Mouse (Mus musculus): ENCODE results near the gene Zfand2b. TPM values are rescaled to one million over a fixed set of nuclear protein-coding genes. Genes with fewer than 3 reads are reported as not detected.
A peak's percentile ranks its signal among the peaks of the same experiment; 100 is the strongest.

Zfand2b gene
- polyA plus RNA-seq, 1 experiment from 2014 or later = 37.6 TPM

DNA sequence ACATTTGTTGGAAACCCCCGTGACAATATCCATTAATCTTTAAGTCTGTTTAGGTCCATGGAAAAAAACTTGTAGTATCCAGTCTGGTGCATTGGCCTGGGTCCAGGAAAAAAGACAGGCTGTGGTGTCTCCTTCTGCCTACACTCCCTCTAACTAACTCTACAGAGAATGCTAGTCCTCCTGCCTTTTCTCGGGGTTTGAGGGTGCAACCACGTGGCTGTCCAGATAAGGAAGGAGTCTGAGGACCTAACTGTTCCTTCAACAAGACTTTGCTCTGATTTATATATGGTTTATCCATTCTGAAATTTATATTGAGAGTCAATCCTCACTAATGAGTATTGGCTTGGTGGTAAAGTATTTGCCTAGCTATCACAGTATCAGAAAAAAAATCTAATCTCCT lies 12.6 kb upstream of the Zfand2b start:
- Histone ChIP-seq H3K4me2 (ENCODE audit: low read depth, low read length) (no peak overlapping the region), H3K27ac (replicated peaks; ENCODE audit: low read depth, low read length) (no peak overlapping the region), H3K9me3 (ENCODE audit: control insufficient read depth, low read length) (no peaks in the 10 kb centered on the region), H3K4me1 (ENCODE audit: control insufficient read depth, insufficient read depth, low read length) (no peaks in the 10 kb centered on the region), H3K4me3 (ENCODE audit: low read depth, low read length) (no peak overlapping the region), H3K9ac (ENCODE audit: low read depth, low read length) (no peak overlapping the region), H3K36me3 (ENCODE audit: control insufficient read depth, insufficient read depth, low read length) (no peaks in the 10 kb centered on the region), H3K27me3 (replicated peaks; ENCODE audit: control insufficient read depth, insufficient read depth, low read length) (no peaks in the 10 kb centered on the region)
- DNase-seq (ENCODE audit: low spot score) = no peak
- no peak for ATAC-seq (ENCODE audit: low read depth)
- 65% methylated on average over 3 of the region's 3 CpGs for WGBS

DNA sequence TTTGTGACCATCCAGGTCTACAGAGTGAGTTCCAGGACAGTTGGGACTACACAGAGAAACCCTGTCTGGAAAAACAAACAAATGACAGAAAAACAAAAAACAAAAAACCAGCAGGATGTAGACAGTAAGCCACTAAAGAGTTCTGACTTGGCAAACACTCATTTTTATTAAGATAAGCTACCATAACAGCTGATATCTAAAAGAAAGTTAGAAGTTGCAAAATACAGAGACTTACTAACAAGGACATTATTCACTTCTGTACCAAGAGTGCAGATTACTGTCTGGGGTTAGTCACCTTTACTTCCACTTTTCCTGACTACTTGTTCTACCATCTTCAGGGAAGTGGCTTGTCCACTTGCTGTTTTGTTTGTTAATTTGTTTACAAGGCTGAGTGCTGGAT lies 9.5 kb upstream of the Zfand2b start:
- Histone ChIP-seq H3K9me3 (ENCODE audit: control insufficient read depth, low read length) (no peaks in the 10 kb centered on the region), H3K4me3 (ENCODE audit: low read depth, low read length) (no peak overlapping the region), H3K4me1 (ENCODE audit: control insufficient read depth, insufficient read depth, low read length) (no peaks in the 10 kb centered on the region), H3K36me3 (ENCODE audit: control insufficient read depth, insufficient read depth, low read length) (no peaks in the 10 kb centered on the region), H3K9ac (ENCODE audit: low read depth, low read length) (no peak overlapping the region), H3K27me3 (replicated peaks; ENCODE audit: control insufficient read depth, insufficient read depth, low read length) (no peaks in the 10 kb centered on the region), H3K27ac (replicated peaks; ENCODE audit: low read depth, low read length) (no peak overlapping the region), H3K4me2 (ENCODE audit: low read depth, low read length) (no peak overlapping the region)
- ATAC-seq (ENCODE audit: low read depth) (no peak), DNase-seq (ENCODE audit: low spot score) (no peak)

DNA sequence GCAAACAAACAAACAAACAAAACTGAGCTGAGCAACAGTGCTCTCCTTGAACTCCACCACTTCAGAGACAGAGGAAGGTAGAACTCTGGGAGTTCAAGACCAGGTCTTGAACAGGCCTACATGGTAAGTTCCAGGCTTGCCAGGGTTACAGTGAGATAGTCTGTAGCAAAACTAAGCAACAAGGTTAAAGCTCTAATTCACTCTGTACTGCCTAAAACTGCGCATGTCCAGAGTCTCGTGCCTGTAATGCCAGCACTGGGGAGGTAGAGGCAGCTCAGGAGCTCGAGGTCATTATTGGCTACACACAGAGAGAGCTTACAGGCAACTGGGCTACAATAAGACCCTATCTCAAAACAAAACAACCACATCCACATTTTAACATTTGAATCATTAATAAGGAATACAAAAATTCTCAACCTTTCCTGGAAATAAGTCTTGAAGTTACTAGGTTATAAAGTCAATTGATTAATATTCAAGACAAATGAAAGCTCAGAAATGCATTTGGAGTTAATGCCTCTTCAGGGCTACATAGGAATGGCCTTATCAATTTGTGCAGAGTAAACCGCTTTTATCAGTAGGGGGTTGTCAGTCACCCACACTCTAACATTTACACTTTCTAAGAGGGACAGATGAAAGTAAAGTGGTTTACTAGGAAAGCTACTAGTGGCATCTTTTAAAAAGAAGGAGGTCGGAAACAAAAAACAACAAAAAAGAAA lies 8.7 kb upstream of the Zfand2b start:
- H3K9ac ChIP-seq (ENCODE audit: low read depth, low read length) = no peak overlapping the region
- H3K36me3 ChIP-seq (ENCODE audit: control insufficient read depth, insufficient read depth, low read length) = no peaks in the 10 kb centered on the region
- H3K4me2 ChIP-seq (ENCODE audit: low read depth, low read length) = no peak overlapping the region
- no peaks in the 10 kb centered on the region for H3K4me1 ChIP-seq (ENCODE audit: control insufficient read depth, insufficient read depth, low read length)
- no peaks in the 10 kb centered on the region for H3K9me3 ChIP-seq (ENCODE audit: control insufficient read depth, low read length)
- H3K27ac ChIP-seq (replicated peaks; ENCODE audit: low read depth, low read length) = no peak overlapping the region
- 61% methylated on average over 5 of the region's 5 CpGs for WGBS
- no peak for DNase-seq (ENCODE audit: low spot score)
- ATAC-seq (ENCODE audit: low read depth) = no peak
- H3K27me3 ChIP-seq (replicated peaks; ENCODE audit: control insufficient read depth, insufficient read depth, low read length) = no peaks in the 10 kb centered on the region
- no peak overlapping the region for H3K4me3 ChIP-seq (ENCODE audit: low read depth, low read length)

DNA sequence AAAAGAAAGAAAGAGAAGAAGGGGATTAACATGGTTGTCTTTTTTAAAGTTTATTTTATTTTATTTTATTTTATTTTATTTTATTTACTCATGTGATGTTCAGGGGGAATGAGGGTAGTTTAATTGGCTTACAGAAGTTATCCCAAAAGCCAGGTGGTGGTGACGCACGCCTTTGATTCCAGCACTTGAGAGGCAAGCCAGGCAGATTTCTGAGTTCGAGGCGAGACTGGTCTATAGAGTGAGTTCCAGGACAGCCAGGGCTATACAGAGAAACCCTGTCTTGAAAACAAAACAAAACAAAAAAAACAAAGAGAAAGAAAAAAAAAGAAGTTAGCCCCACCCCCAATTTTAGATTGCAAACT lies 8.2 kb upstream of the Zfand2b start:
- Histone ChIP-seq H3K4me2 (ENCODE audit: low read depth, low read length) (no peak overlapping the region), H3K4me1 (ENCODE audit: control insufficient read depth, insufficient read depth, low read length) (no peaks in the 10 kb centered on the region), H3K9me3 (ENCODE audit: control insufficient read depth, low read length) (no peaks in the 10 kb centered on the region), H3K27me3 (replicated peaks; ENCODE audit: control insufficient read depth, insufficient read depth, low read length) (no peaks in the 10 kb centered on the region), H3K4me3 (ENCODE audit: low read depth, low read length) (no peak overlapping the region), H3K27ac (replicated peaks; ENCODE audit: low read depth, low read length) (no peak overlapping the region), H3K9ac (ENCODE audit: low read depth, low read length) (no peak overlapping the region), H3K36me3 (ENCODE audit: control insufficient read depth, insufficient read depth, low read length) (no peaks in the 10 kb centered on the region)
- DNase-seq (ENCODE audit: low spot score) (no peak), ATAC-seq (ENCODE audit: low read depth) (no peak)
- 86% methylated on average over 4 of the region's 4 CpGs for WGBS

DNA sequence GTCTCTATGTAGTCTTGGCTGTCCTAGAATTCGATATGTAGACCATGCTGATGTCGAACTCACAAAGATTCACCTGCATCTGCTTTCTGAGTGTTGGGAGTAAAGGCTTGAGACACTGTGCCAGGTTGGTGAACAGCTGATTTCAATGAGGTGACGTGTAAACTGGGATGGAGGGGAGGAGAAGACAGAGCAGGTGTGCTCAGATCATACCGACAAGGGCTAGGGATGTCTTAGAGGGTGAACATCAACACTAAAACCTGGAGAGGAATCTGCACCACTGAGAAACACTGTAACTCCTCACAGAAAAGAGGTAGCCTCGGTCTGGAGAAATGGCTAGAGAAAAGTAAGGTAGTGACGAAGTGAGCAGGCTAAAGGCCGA lies 364 bp upstream of the Zfand2b start:
- ATAC-seq (ENCODE audit: low read depth) (peak; percentile 16; the same call in 1 of the 2 replicates), DNase-seq (ENCODE audit: low spot score) (no peak)
- no peaks in the 10 kb centered on the region for H3K9me3 ChIP-seq (ENCODE audit: control insufficient read depth, low read length)
- peak overlapping the region; percentile 63 for H3K4me3 ChIP-seq (ENCODE audit: low read depth, low read length)
- no peaks in the 10 kb centered on the region for H3K27me3 ChIP-seq (replicated peaks; ENCODE audit: control insufficient read depth, insufficient read depth, low read length)
- peaks cover 7% of the 10 kb centered on the region for H3K4me1 ChIP-seq (ENCODE audit: control insufficient read depth, insufficient read depth, low read length)
- peak overlapping the region; percentile 75 for H3K9ac ChIP-seq (ENCODE audit: low read depth, low read length)
- peaks cover 33% of the 10 kb centered on the region for H3K36me3 ChIP-seq (ENCODE audit: control insufficient read depth, insufficient read depth, low read length)
- H3K4me2 ChIP-seq (ENCODE audit: low read depth, low read length) = peak overlapping the region; percentile 62
- peak overlapping the region; percentile 85 for H3K27ac ChIP-seq (replicated peaks; ENCODE audit: low read depth, low read length)
- WGBS = 12% methylated on average over 7 of the region's 7 CpGs

DNA sequence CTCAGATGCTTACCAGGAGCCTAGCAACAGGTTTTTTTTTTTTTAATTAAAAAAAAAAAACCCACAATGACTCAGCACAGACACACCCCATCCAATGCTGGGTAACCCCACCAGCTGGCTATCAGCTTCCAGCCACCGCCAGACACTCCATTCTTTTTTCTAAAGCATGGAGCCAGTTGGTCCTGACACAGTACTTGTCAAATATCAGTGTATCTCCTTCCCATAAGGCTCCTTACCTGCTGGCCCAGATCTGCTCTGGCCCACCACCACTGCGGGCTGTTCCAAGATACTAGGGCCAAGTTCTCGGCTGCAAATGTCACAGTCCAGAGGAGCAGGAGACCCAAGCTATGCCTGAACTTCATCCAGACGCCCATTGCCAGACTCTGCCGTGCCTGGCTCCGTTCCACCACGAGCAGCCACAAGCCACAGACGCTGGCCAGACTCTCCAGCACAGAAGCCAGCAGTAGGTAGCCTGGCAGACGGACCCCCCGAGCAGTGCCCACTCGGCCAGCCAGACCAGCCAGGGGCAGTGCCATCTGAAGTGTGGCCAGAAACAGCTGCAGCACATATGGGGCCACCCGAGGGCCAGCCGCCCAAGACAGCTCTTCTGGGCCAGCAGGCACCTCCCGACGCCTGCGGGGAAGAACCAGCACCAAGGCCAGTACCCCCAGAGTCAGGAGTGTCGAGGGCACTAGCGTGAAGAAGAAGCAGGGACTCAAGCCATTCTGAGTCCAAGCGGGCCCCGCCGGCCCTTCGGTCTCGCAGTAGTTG lies 11.1 kb downstream of the Zfand2b start:
- H3K4me2 ChIP-seq (ENCODE audit: low read depth, low read length) = peak overlapping the region; percentile 99
- peak overlapping the region; percentile 56 for H3K4me3 ChIP-seq (ENCODE audit: low read depth, low read length)
- H3K9ac ChIP-seq (ENCODE audit: low read depth, low read length) = peak overlapping the region; percentile 68
- 6% methylated on average over 22 of the region's 23 CpGs for WGBS
- peaks cover 6% of the 10 kb centered on the region for H3K4me1 ChIP-seq (ENCODE audit: control insufficient read depth, insufficient read depth, low read length)
- no peaks in the 10 kb centered on the region for H3K9me3 ChIP-seq (ENCODE audit: control insufficient read depth, low read length)
- H3K27ac ChIP-seq (replicated peaks; ENCODE audit: low read depth, low read length) = no peak overlapping the region
- H3K27me3 ChIP-seq (replicated peaks; ENCODE audit: control insufficient read depth, insufficient read depth, low read length) = no peaks in the 10 kb centered on the region
- H3K36me3 ChIP-seq (ENCODE audit: control insufficient read depth, insufficient read depth, low read length) = peaks cover 55% of the 10 kb centered on the region
- peak; percentile 16 for DNase-seq (ENCODE audit: low spot score)
- ATAC-seq (ENCODE audit: low read depth) = peak; percentile 27

DNA sequence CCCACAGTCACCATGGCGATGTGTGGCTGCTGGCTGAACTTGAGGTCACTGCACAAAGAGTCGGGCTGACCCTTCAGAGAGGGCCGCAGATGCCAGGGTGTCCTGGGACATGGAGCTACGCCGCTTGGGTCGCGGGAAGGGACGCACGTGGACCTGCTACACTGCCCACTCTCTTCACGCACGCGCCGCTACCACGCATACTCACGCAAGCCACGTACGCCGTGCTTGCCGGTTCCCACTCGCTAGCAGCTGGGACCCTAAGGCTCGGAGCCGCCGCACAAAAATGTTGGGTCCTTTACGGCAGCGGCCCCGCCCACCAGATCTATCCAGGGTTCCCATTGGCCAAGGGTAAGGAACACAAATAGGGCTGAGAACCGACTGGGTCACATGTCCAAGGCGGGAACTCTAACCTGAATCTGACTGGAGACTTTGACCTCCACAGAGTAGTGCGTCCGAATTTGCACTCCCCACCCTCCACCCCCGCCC lies 11.7 kb downstream of the Zfand2b start, which contains the start of gene Abcb6:
Gene Abcb6, minus strand, starts transcription at position 288 of the 486 bp plus-strand sequence.
- WGBS = under 1% methylated on average over 27 of the region's 31 CpGs
- no peak within 1 kb of the TSS for H3K27ac ChIP-seq (replicated peaks; ENCODE audit: low read depth, low read length)
- H3K36me3 ChIP-seq (ENCODE audit: control insufficient read depth, insufficient read depth, low read length) = peaks cover 57% of the 10 kb centered on the region

DNA sequence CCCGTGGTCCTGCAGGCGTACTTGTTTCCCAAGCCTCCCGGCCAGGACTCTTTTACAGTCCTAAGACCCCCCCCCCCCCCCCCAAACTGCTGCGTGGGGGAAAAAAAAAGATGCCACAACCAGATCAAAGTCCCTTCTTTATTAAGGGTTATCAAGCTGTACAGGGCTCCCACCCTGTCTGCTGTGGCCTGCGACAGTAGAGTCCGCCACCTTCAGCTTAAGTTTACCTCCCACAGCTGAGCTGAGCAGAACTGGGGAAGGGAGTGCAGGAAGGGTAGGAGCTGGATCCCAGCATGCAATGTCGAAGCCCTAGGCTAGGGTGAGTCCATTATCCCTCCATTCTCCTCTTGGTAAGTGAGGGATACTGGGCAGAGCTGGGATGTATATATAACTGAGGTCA lies 12.3 kb downstream of the Zfand2b start:
- no peaks in the 10 kb centered on the region for H3K27me3 ChIP-seq (replicated peaks; ENCODE audit: control insufficient read depth, insufficient read depth, low read length)
- H3K27ac ChIP-seq (replicated peaks; ENCODE audit: low read depth, low read length) = no peak overlapping the region
- peaks cover 6% of the 10 kb centered on the region for H3K4me1 ChIP-seq (ENCODE audit: control insufficient read depth, insufficient read depth, low read length)
- H3K9ac ChIP-seq (ENCODE audit: low read depth, low read length) = no peak overlapping the region
- WGBS = 42% methylated on average over 6 of the region's 7 CpGs
- DNase-seq (ENCODE audit: low spot score) (no peak), ATAC-seq (ENCODE audit: low read depth) (no peak)
- H3K9me3 ChIP-seq (ENCODE audit: control insufficient read depth, low read length) = no peaks in the 10 kb centered on the region
- peaks cover 59% of the 10 kb centered on the region for H3K36me3 ChIP-seq (ENCODE audit: control insufficient read depth, insufficient read depth, low read length)
- peak overlapping the region; percentile 56 for H3K4me3 ChIP-seq (ENCODE audit: low read depth, low read length)
- peak overlapping the region; percentile 99 for H3K4me2 ChIP-seq (ENCODE audit: low read depth, low read length)

More for the DNA sequence above, 11.7 kb downstream of the Zfand2b start, which contains the start of gene Abcb6:
- DNase-seq (ENCODE audit: low spot score) (peak; percentile 96), ATAC-seq (ENCODE audit: low read depth) (peak; percentile 98)
- peak within 1 kb of the TSS; percentile 99 for H3K4me2 ChIP-seq (ENCODE audit: low read depth, low read length)
- H3K4me3 ChIP-seq (ENCODE audit: low read depth, low read length) = peak within 1 kb of the TSS; percentile 56
- H3K9ac ChIP-seq (ENCODE audit: low read depth, low read length) = peak within 1 kb of the TSS; percentile 68
- no peaks in the 10 kb centered on the region for H3K9me3 ChIP-seq (ENCODE audit: control insufficient read depth, low read length)
- peaks cover 6% of the 10 kb centered on the region for H3K4me1 ChIP-seq (ENCODE audit: control insufficient read depth, insufficient read depth, low read length)
- H3K27me3 ChIP-seq (replicated peaks; ENCODE audit: control insufficient read depth, insufficient read depth, low read length) = no peaks in the 10 kb centered on the region

Measured in embryonic facial prominence, embryonic 14.5 days (tissue).